Mouse (Mus musculus) testis, adult 2 months (tissue): ENCODE measurements around the gene Mt3. TPM values are rescaled to one million over a fixed set of nuclear protein-coding genes. Genes with fewer than 3 reads are reported as not detected.
A peak's percentile ranks its signal among the peaks of the same experiment; 100 is the strongest.

Experiments
- H3K27ac ChIP-seq: fragments of 200-500 bp; 2 replicates; pipeline ENCODE4 v1.5.1; 2012; ENCODE audit warnings: low read depth, low read length; ENCODE audit not compliant: control insufficient read depth, insufficient read depth
- H3K27me3 ChIP-seq: fragments of 200-500 bp; 2 replicates; pipeline ENCODE4 v1.6.1; 2012; ENCODE audit warnings: mild to moderate bottlenecking, low read length, moderate library complexity; ENCODE audit not compliant: control insufficient read depth, insufficient read depth
- H3K36me3 ChIP-seq: fragments of 200-500 bp; 2 replicates; pipeline ENCODE4 v1.6.1; 2012; ENCODE audit warnings: mild to moderate bottlenecking, low read length; ENCODE audit not compliant: control insufficient read depth, insufficient read depth
- H3K4me1 ChIP-seq: fragments of 200-500 bp; 2 replicates; pipeline ENCODE4 v1.6.1; 2012; ENCODE audit warnings: low read length; ENCODE audit not compliant: control insufficient read depth, insufficient read depth
- H3K4me3 ChIP-seq: fragments of 200-500 bp; 2 replicates; pipeline ENCODE4 v1.5.1; 2012; ENCODE audit warnings: low read depth, mild to moderate bottlenecking, low read length, moderate library complexity, mixed read lengths; ENCODE audit not compliant: control insufficient read depth
- CTCF ChIP-seq: fragments of 200-500 bp; IDR thresholded peaks from 2 replicates; pipeline ENCODE4 v1.5.1; 2012; ENCODE audit warnings: low read depth, mild to moderate bottlenecking, inconsistent platforms, low read length, moderate library complexity; ENCODE audit not compliant: control insufficient read depth, insufficient read depth, insufficient replicate concordance
- POLR2A ChIP-seq: fragments of 200-500 bp; IDR thresholded peaks from 2 replicates; pipeline ENCODE4 v1.6.1; 2012; ENCODE audit warnings: low read depth, mild to moderate bottlenecking, inconsistent platforms, low read length, moderate library complexity; ENCODE audit not compliant: control insufficient read depth
- polyA plus RNA-seq: library from polyadenylated mRNA; depleted of rRNA; stranded (reverse); fragments of >200 nt; gene quantifications from 2 replicates; pipeline ENCODE4 v1.2.3, GENCODE M21; 2012

Mt3 gene
- polyA plus RNA-seq, 1 experiment = 6.3 TPM

- H3K27me3 ChIP-seq = no peaks in the 10 kb centered on the region; the same call in 1 of the 2 replicates
- no peaks in the 10 kb centered on the region for H3K36me3 ChIP-seq
- H3K27ac ChIP-seq = peak overlapping the region; percentile 33; the same call in 1 of the 2 replicates
- peak; percentile 33; the same call in 1 of the 2 replicates for TF ChIP-seq POLR2A
- TF ChIP-seq CTCF = peak; percentile 57; the same call in 1 of the 2 replicates
- H3K4me1 ChIP-seq = peaks cover 18% of the 10 kb centered on the region
- H3K4me3 ChIP-seq = no peak overlapping the region
These were observed 34.1 kb downstream of the Mt3 start for GRCm38 (mm10) chr8:94186542-94186941.

GRCm38 (mm10) chr8:94187290-94188002 lies 35.0 kb downstream of the Mt3 start:
- no peak overlapping the region for H3K27ac ChIP-seq
- no peaks in the 10 kb centered on the region for H3K36me3 ChIP-seq
- H3K4me3 ChIP-seq = no peak overlapping the region
- H3K4me1 ChIP-seq = peaks cover 17% of the 10 kb centered on the region
- TF ChIP-seq POLR2A (no peak), CTCF (no peak)
- no peaks in the 10 kb centered on the region; the same call in 1 of the 2 replicates for H3K27me3 ChIP-seq

GRCm38 (mm10) chr8:94189275-94190031 lies 37.0 kb downstream of the Mt3 start:
- no peak overlapping the region for H3K4me3 ChIP-seq
- no peaks in the 10 kb centered on the region; the same call in 1 of the 2 replicates for H3K27me3 ChIP-seq
- H3K27ac ChIP-seq = no peak overlapping the region
- peaks cover 13% of the 10 kb centered on the region for H3K4me1 ChIP-seq
- TF ChIP-seq CTCF = no peak
- no peak for TF ChIP-seq POLR2A
- H3K36me3 ChIP-seq = no peaks in the 10 kb centered on the region

DNA sequence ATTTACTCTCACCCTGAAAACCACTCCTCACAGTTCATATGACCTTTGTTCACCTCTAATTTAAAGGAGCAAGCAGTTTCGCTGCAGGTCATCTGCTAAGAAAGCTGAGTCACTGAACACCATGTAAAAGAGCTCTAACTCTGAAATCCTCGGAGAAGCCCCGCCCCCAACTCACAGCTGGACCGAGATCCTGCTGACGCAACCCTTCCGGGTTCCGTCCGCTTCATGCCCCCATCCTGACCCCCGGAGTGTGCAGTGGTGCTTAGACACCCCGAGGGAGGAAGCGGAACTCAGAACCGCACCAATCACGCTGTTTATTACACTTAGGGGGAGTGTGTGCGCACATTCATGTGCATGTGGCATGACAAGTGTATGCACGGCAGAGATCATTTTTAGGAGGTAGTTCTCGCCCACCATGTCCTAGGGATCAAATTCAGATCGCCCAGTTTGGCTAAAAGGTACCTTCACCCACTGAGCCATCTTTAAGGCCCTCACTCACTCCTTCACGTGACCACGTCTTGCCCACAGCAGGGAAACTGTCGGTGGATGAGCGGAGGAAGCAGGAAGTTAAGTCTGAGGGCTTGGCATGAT lies 38.8 kb downstream of the Mt3 start:
- Histone ChIP-seq H3K36me3 (no peaks in the 10 kb centered on the region), H3K4me3 (peak overlapping the region; percentile 54), H3K27ac (no peak overlapping the region), H3K27me3 (no peaks in the 10 kb centered on the region), H3K4me1 (peaks cover 8% of the 10 kb centered on the region)
- TF ChIP-seq POLR2A (no peak), CTCF (no peak)

DNA sequence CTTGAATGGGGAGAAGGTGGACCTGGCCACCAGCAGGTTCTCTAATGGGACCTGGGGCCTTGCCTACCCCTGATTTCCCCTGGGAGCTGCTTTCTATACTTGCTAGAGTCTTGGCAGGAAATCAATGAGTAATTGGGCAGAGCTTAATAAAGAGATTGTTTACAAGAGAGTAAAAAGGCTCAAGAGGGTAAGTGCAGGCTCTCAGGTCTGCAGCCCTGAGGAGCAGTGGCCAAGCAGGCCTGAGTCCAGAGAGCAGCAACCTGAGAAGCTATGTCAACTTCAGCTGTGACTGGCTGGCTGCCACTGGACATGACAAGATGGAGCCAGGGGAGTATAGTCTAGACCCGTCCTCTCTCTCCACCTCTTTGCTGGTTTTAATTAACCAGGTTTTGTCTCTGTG lies 40.5 kb downstream of the Mt3 start:
- H3K27me3 ChIP-seq = no peaks in the 10 kb centered on the region
- no peaks in the 10 kb centered on the region for H3K36me3 ChIP-seq
- no peak overlapping the region for H3K27ac ChIP-seq
- no peak overlapping the region for H3K4me3 ChIP-seq
- peaks cover 3% of the 10 kb centered on the region for H3K4me1 ChIP-seq
- TF ChIP-seq POLR2A = no peak
- no peak for TF ChIP-seq CTCF

GRCm38 (mm10) chr8:94194591-94195223 lies 42.3 kb downstream of the Mt3 start:
- Histone ChIP-seq H3K36me3 (no peaks in the 10 kb centered on the region), H3K4me1 (peaks cover 3% of the 10 kb centered on the region), H3K4me3 (no peak overlapping the region), H3K27ac (no peak overlapping the region), H3K27me3 (no peaks in the 10 kb centered on the region)
- TF ChIP-seq CTCF (no peak), POLR2A (no peak)
